ENCODE assay signal across 19 mouse cellular contexts in genomic region chr5:44387237-44387810, GRCm38 (mm10).
DNase-seq lines count a peak whose midpoint lies in the region; ATAC-seq and TF ChIP-seq lines count a peak whose summit lies in the region.
"Had no signal": no experiment of that assay in that cellular context is flagged by ENCODE, and none has a peak within 500 bp of the region (broad histone marks: within the 10 kb centered on the region; RNA-seq: fewer than 3 reads in every experiment).

No protein-coding gene starts in this region.

- no peak for TF ChIP-seq CTCF in embryonic fibroblast, embryonic 13.5 days (IDR thresholded peaks at IDR 0.05; ENCODE audit: borderline replicate concordance, insufficient read depth, low read length)

- no peak for TF ChIP-seq POLR2A in embryonic fibroblast, embryonic 13.5 days (IDR thresholded peaks at IDR 0.05; ENCODE audit: low read depth, low read length)

- H3K9ac ChIP-seq in embryonic facial prominence, embryonic 13.5 days = no peak overlapping the region
- H3K9ac ChIP-seq in limb, embryonic 13.5 days = no peak overlapping the region
- no peak overlapping the region for H3K9ac ChIP-seq in forebrain, embryonic 12.5 days
- H3K9ac ChIP-seq: heart, embryonic 12.5 days; hindbrain, embryonic 15.5 days; midbrain, embryonic 12.5 days had no signal

- H3K36me3 ChIP-seq in embryonic facial prominence, embryonic 13.5 days = no peaks in the 10 kb centered on the region
- H3K36me3 ChIP-seq in embryonic facial prominence, embryonic 10.5 days (replicated peaks) = no peaks in the 10 kb centered on the region
- H3K36me3 ChIP-seq in limb, embryonic 13.5 days = no peaks in the 10 kb centered on the region
- no peaks in the 10 kb centered on the region for H3K36me3 ChIP-seq in limb, embryonic 10.5 days
- no peaks in the 10 kb centered on the region for H3K36me3 ChIP-seq in forebrain, embryonic 12.5 days (replicated peaks)
- H3K36me3 ChIP-seq: forebrain, embryonic 10.5 days; heart, embryonic 12.5 days; hindbrain, embryonic 15.5 days; midbrain, embryonic 12.5 days had no signal

- 33% methylated on average over 6 of the region's 6 CpGs for WGBS in embryonic facial prominence, embryonic 13.5 days
- WGBS in embryonic facial prominence, embryonic 10.5 days = 60% methylated on average over 6 of the region's 6 CpGs
- WGBS in limb, embryonic 13.5 days = 23% methylated on average over 6 of the region's 6 CpGs
- WGBS in limb, embryonic 10.5 days = 71% methylated on average over 6 of the region's 6 CpGs
- WGBS in forebrain, embryonic 12.5 days = 58% methylated on average over 6 of the region's 6 CpGs

- peaks cover 21% of the 10 kb centered on the region for H3K4me1 ChIP-seq in embryonic facial prominence, embryonic 13.5 days
- H3K4me1 ChIP-seq in embryonic facial prominence, embryonic 10.5 days = peaks cover 15% of the 10 kb centered on the region
- peaks cover 23% of the 10 kb centered on the region for H3K4me1 ChIP-seq in limb, embryonic 13.5 days
- H3K4me1 ChIP-seq in limb, embryonic 10.5 days = peaks cover 9% of the 10 kb centered on the region
- no peaks in the 10 kb centered on the region for H3K4me1 ChIP-seq in embryonic fibroblast, embryonic 13.5 days (ENCODE audit: control insufficient read depth, insufficient read depth, low read length)
- H3K4me1 ChIP-seq in forebrain, embryonic 12.5 days = peaks cover 2% of the 10 kb centered on the region; the same call in 1 of the 2 replicates
- H3K4me1 ChIP-seq: heart, embryonic 12.5 days had no signal

- no peak overlapping the region for H3K4me3 ChIP-seq in embryonic facial prominence, embryonic 13.5 days
- H3K4me3 ChIP-seq in embryonic facial prominence, embryonic 10.5 days = no peak overlapping the region
- H3K4me3 ChIP-seq in limb, embryonic 13.5 days = no peak overlapping the region
- H3K4me3 ChIP-seq in limb, embryonic 10.5 days = no peak overlapping the region
- no peak overlapping the region for H3K4me3 ChIP-seq in embryonic fibroblast, embryonic 13.5 days (ENCODE audit: insufficient read depth, low read length)
- H3K4me3 ChIP-seq in forebrain, embryonic 12.5 days (replicated peaks) = no peak overlapping the region
- H3K4me3 ChIP-seq: forebrain, embryonic 10.5 days; heart, embryonic 12.5 days; hindbrain, embryonic 15.5 days; midbrain, embryonic 12.5 days had no signal

- H3K27me3 ChIP-seq in embryonic facial prominence, embryonic 13.5 days = no peaks in the 10 kb centered on the region
- no peaks in the 10 kb centered on the region for H3K27me3 ChIP-seq in embryonic facial prominence, embryonic 10.5 days (replicated peaks; ENCODE audit: low read depth, poor library complexity, severe bottlenecking)
- H3K27me3 ChIP-seq in limb, embryonic 13.5 days = no peaks in the 10 kb centered on the region
- H3K27me3 ChIP-seq in limb, embryonic 10.5 days (ENCODE audit: low read depth, poor library complexity, severe bottlenecking) = no peaks in the 10 kb centered on the region
- H3K27me3 ChIP-seq in forebrain, embryonic 12.5 days = no peaks in the 10 kb centered on the region
- H3K27me3 ChIP-seq: heart, embryonic 12.5 days; hindbrain, embryonic 15.5 days; midbrain, embryonic 12.5 days had no signal

- no peak overlapping the region for H3K4me2 ChIP-seq in embryonic facial prominence, embryonic 13.5 days
- no peak overlapping the region for H3K4me2 ChIP-seq in limb, embryonic 13.5 days (replicated peaks)
- H3K4me2 ChIP-seq in forebrain, embryonic 12.5 days = no peak overlapping the region
- H3K4me2 ChIP-seq: heart, embryonic 12.5 days; hindbrain, embryonic 15.5 days; midbrain, embryonic 12.5 days had no signal

- ATAC-seq in embryonic facial prominence, embryonic 13.5 days (ENCODE audit: insufficient number of reproducible peaks, insufficient read depth, low FRiP score, low TSS enrichment, low read depth) = no peak
- ATAC-seq in limb, embryonic 13.5 days (ENCODE audit: low FRiP score, low read depth) = peak; percentile 66; the same call in 1 of the 2 replicates
- ATAC-seq in forebrain, embryonic 12.5 days (ENCODE audit: low FRiP score) = no peak
- ATAC-seq: intestine, embryonic 16.5 days had no signal

- no peaks in the 10 kb centered on the region for H3K9me3 ChIP-seq in embryonic facial prominence, embryonic 13.5 days
- no peaks in the 10 kb centered on the region for H3K9me3 ChIP-seq in embryonic facial prominence, embryonic 10.5 days
- peaks cover under 1% of the 10 kb centered on the region; the same call in 1 of the 2 replicates for H3K9me3 ChIP-seq in limb, embryonic 13.5 days
- H3K9me3 ChIP-seq in limb, embryonic 10.5 days (replicated peaks) = no peaks in the 10 kb centered on the region
- no peaks in the 10 kb centered on the region for H3K9me3 ChIP-seq in forebrain, embryonic 12.5 days
- H3K9me3 ChIP-seq: forebrain, embryonic 10.5 days; hindbrain, embryonic 15.5 days; midbrain, embryonic 12.5 days had no signal

- no peak for DNase-seq in embryonic facial prominence, embryonic 10.5 days (ENCODE audit: low spot score)
- DNase-seq in limb, embryonic 10.5 days (ENCODE audit: low spot score) = no peak
- DNase-seq in Muller cell, postnatal 12 days (ENCODE audit: inconsistent ontology term) = peak; percentile 53
- DNase-seq in adipocyte (ENCODE audit: low spot score) = no peak
- DNase-seq: adrenal gland, postnatal 25 days; cerebellum, adult 8-10 months; layer of hippocampus, postnatal 36 days; lung, adult 18-20 months; lung, postnatal 4 days; thymus, postnatal 36 days had no signal

- peak overlapping the region; percentile 78 for H3K27ac ChIP-seq in embryonic facial prominence, embryonic 13.5 days
- H3K27ac ChIP-seq in embryonic facial prominence, embryonic 10.5 days (replicated peaks) = no peak overlapping the region
- H3K27ac ChIP-seq in limb, embryonic 13.5 days = peak overlapping the region; percentile 48; the same call in 1 of the 2 replicates
- no peak overlapping the region for H3K27ac ChIP-seq in limb, embryonic 10.5 days
- H3K27ac ChIP-seq in embryonic fibroblast, embryonic 13.5 days (ENCODE audit: insufficient read depth, low read length) = peak overlapping the region; percentile 72
- no peak overlapping the region for H3K27ac ChIP-seq in forebrain, embryonic 12.5 days
- H3K27ac ChIP-seq: forebrain, embryonic 10.5 days; hindbrain, embryonic 15.5 days; midbrain, embryonic 12.5 days had no signal

Comparison
In these comparisons a context has a peak if more than half of its experiments do, and no peak if none do; other contexts are left out.
1. H3K27ac ChIP-seq: peak in embryonic facial prominence, embryonic 13.5 days (single experiment), limb, embryonic 13.5 days (single experiment) and embryonic fibroblast, embryonic 13.5 days (single experiment); none in embryonic facial prominence, embryonic 10.5 days (single experiment), limb, embryonic 10.5 days (single experiment) and forebrain, embryonic 12.5 days (single experiment).